Mouse (Mus musculus): ENCODE data around the gene Cabp7. TPM values are rescaled to one million over a fixed set of nuclear protein-coding genes. Genes with fewer than 3 reads are reported as not detected.

Cabp7 gene
- polyA plus RNA-seq, 1 experiment = 3.5 TPM

- TF ChIP-seq EP300 (IDR thresholded peaks at IDR 0.05; ENCODE audit: insufficient read depth, low read depth, low read length) = no peak
- no peak for TF ChIP-seq POLR2A (IDR thresholded peaks at IDR 0.05; ENCODE audit: insufficient read depth, low read length)
- TF ChIP-seq CTCF (IDR thresholded peaks at IDR 0.05; ENCODE audit: low read depth, low read length) = no peak
- Histone ChIP-seq H3K36me3 (ENCODE audit: control insufficient read depth, insufficient read depth, low read length, poor library complexity, severe bottlenecking) (no peaks in the 10 kb centered on the region), H3K4me1 (ENCODE audit: control insufficient read depth, insufficient read depth, low read length) (no peaks in the 10 kb centered on the region), H3K27me3 (ENCODE audit: control insufficient read depth, insufficient read depth, low read length, poor library complexity, severe bottlenecking) (no peaks in the 10 kb centered on the region), H3K9ac (ENCODE audit: low read depth, poor library complexity, severe bottlenecking) (no peak overlapping the region), H3K4me3 (ENCODE audit: low read depth, low read length) (no peak overlapping the region), H3K9me3 (replicated peaks; ENCODE audit: control insufficient read depth, insufficient read depth, low read length, poor library complexity, severe bottlenecking) (no peaks in the 10 kb centered on the region), H3K27ac (ENCODE audit: insufficient read depth, low read length) (no peak overlapping the region)
Measured at GRCm38 (mm10) chr11:4764476-4764875, 17.9 kb upstream of the Cabp7 start.

- Histone ChIP-seq H3K27me3 (ENCODE audit: control insufficient read depth, insufficient read depth, low read length, poor library complexity, severe bottlenecking) (no peaks in the 10 kb centered on the region), H3K4me3 (ENCODE audit: low read depth, low read length) (no peak overlapping the region), H3K9ac (ENCODE audit: low read depth, poor library complexity, severe bottlenecking) (no peak overlapping the region), H3K27ac (ENCODE audit: insufficient read depth, low read length) (no peak overlapping the region), H3K4me1 (ENCODE audit: control insufficient read depth, insufficient read depth, low read length) (no peaks in the 10 kb centered on the region), H3K9me3 (replicated peaks; ENCODE audit: control insufficient read depth, insufficient read depth, low read length, poor library complexity, severe bottlenecking) (no peaks in the 10 kb centered on the region), H3K36me3 (ENCODE audit: control insufficient read depth, insufficient read depth, low read length, poor library complexity, severe bottlenecking) (no peaks in the 10 kb centered on the region)
- TF ChIP-seq POLR2A (IDR thresholded peaks at IDR 0.05; ENCODE audit: insufficient read depth, low read length) (no peak), CTCF (IDR thresholded peaks at IDR 0.05; ENCODE audit: low read depth, low read length) (no peak), EP300 (IDR thresholded peaks at IDR 0.05; ENCODE audit: insufficient read depth, low read depth, low read length) (no peak)
Measured at GRCm38 (mm10) chr11:4763631-4764030, 17.1 kb upstream of the Cabp7 start.

GRCm38 (mm10) chr11:4762511-4762910 is 15.9 kb upstream of the Cabp7 start:
- H3K4me3 ChIP-seq (ENCODE audit: low read depth, low read length) = no peak overlapping the region
- no peaks in the 10 kb centered on the region for H3K4me1 ChIP-seq (ENCODE audit: control insufficient read depth, insufficient read depth, low read length)
- no peaks in the 10 kb centered on the region for H3K9me3 ChIP-seq (replicated peaks; ENCODE audit: control insufficient read depth, insufficient read depth, low read length, poor library complexity, severe bottlenecking)
- H3K27ac ChIP-seq (ENCODE audit: insufficient read depth, low read length) = no peak overlapping the region
- H3K36me3 ChIP-seq (ENCODE audit: control insufficient read depth, insufficient read depth, low read length, poor library complexity, severe bottlenecking) = no peaks in the 10 kb centered on the region
- no peaks in the 10 kb centered on the region for H3K27me3 ChIP-seq (ENCODE audit: control insufficient read depth, insufficient read depth, low read length, poor library complexity, severe bottlenecking)
- no peak overlapping the region for H3K9ac ChIP-seq (ENCODE audit: low read depth, poor library complexity, severe bottlenecking)
- TF ChIP-seq CTCF (IDR thresholded peaks at IDR 0.05; ENCODE audit: low read depth, low read length) = no peak
- TF ChIP-seq EP300 (IDR thresholded peaks at IDR 0.05; ENCODE audit: insufficient read depth, low read depth, low read length) = no peak
- TF ChIP-seq POLR2A (IDR thresholded peaks at IDR 0.05; ENCODE audit: insufficient read depth, low read length) = no peak

GRCm38 (mm10) chr11:4761991-4762390 is 15.4 kb upstream of the Cabp7 start:
- Histone ChIP-seq H3K9me3 (replicated peaks; ENCODE audit: control insufficient read depth, insufficient read depth, low read length, poor library complexity, severe bottlenecking) (no peaks in the 10 kb centered on the region), H3K27ac (ENCODE audit: insufficient read depth, low read length) (no peak overlapping the region), H3K9ac (ENCODE audit: low read depth, poor library complexity, severe bottlenecking) (no peak overlapping the region), H3K27me3 (ENCODE audit: control insufficient read depth, insufficient read depth, low read length, poor library complexity, severe bottlenecking) (no peaks in the 10 kb centered on the region), H3K4me1 (ENCODE audit: control insufficient read depth, insufficient read depth, low read length) (no peaks in the 10 kb centered on the region), H3K4me3 (ENCODE audit: low read depth, low read length) (no peak overlapping the region), H3K36me3 (ENCODE audit: control insufficient read depth, insufficient read depth, low read length, poor library complexity, severe bottlenecking) (no peaks in the 10 kb centered on the region)
- no peak for TF ChIP-seq EP300 (IDR thresholded peaks at IDR 0.05; ENCODE audit: insufficient read depth, low read depth, low read length)
- no peak for TF ChIP-seq CTCF (IDR thresholded peaks at IDR 0.05; ENCODE audit: low read depth, low read length)
- TF ChIP-seq POLR2A (IDR thresholded peaks at IDR 0.05; ENCODE audit: insufficient read depth, low read length) = no peak

- H3K36me3 ChIP-seq (ENCODE audit: control insufficient read depth, insufficient read depth, low read length, poor library complexity, severe bottlenecking) = no peaks in the 10 kb centered on the region
- H3K27ac ChIP-seq (ENCODE audit: insufficient read depth, low read length) = no peak overlapping the region
- TF ChIP-seq CTCF (IDR thresholded peaks at IDR 0.05; ENCODE audit: low read depth, low read length) (no peak), POLR2A (IDR thresholded peaks at IDR 0.05; ENCODE audit: insufficient read depth, low read length) (no peak), EP300 (IDR thresholded peaks at IDR 0.05; ENCODE audit: insufficient read depth, low read depth, low read length) (no peak)
- H3K9me3 ChIP-seq (replicated peaks; ENCODE audit: control insufficient read depth, insufficient read depth, low read length, poor library complexity, severe bottlenecking) = no peaks in the 10 kb centered on the region
- H3K4me3 ChIP-seq (ENCODE audit: low read depth, low read length) = no peak overlapping the region
- no peak overlapping the region for H3K9ac ChIP-seq (ENCODE audit: low read depth, poor library complexity, severe bottlenecking)
- no peaks in the 10 kb centered on the region for H3K27me3 ChIP-seq (ENCODE audit: control insufficient read depth, insufficient read depth, low read length, poor library complexity, severe bottlenecking)
- H3K4me1 ChIP-seq (ENCODE audit: control insufficient read depth, insufficient read depth, low read length) = no peaks in the 10 kb centered on the region
Measured at GRCm38 (mm10) chr11:4760438-4760837, 13.9 kb upstream of the Cabp7 start.

- H3K4me3 ChIP-seq (ENCODE audit: low read depth, low read length) = no peak overlapping the region
- TF ChIP-seq CTCF (IDR thresholded peaks at IDR 0.05; ENCODE audit: low read depth, low read length) (no peak), POLR2A (IDR thresholded peaks at IDR 0.05; ENCODE audit: insufficient read depth, low read length) (no peak), EP300 (IDR thresholded peaks at IDR 0.05; ENCODE audit: insufficient read depth, low read depth, low read length) (no peak)
- H3K36me3 ChIP-seq (ENCODE audit: control insufficient read depth, insufficient read depth, low read length, poor library complexity, severe bottlenecking) = no peaks in the 10 kb centered on the region
- H3K27ac ChIP-seq (ENCODE audit: insufficient read depth, low read length) = no peak overlapping the region
- H3K9me3 ChIP-seq (replicated peaks; ENCODE audit: control insufficient read depth, insufficient read depth, low read length, poor library complexity, severe bottlenecking) = no peaks in the 10 kb centered on the region
- H3K9ac ChIP-seq (ENCODE audit: low read depth, poor library complexity, severe bottlenecking) = no peak overlapping the region
- H3K27me3 ChIP-seq (ENCODE audit: control insufficient read depth, insufficient read depth, low read length, poor library complexity, severe bottlenecking) = no peaks in the 10 kb centered on the region
- no peaks in the 10 kb centered on the region for H3K4me1 ChIP-seq (ENCODE audit: control insufficient read depth, insufficient read depth, low read length)
Measured at GRCm38 (mm10) chr11:4757789-4758158, 11.2 kb upstream of the Cabp7 start.

Measured in ES-Bruce4 (cell line).